Mouse (Mus musculus) embryonic stem cell, embryonic (primary cell): ENCODE data around the gene Chp1.

Experiments used
- CTCF ChIA-PET, 4 experiments: fragments of 300-600 bp in 2 of 4; fragments of 350-600 bp in 2 of 4; sonication (Branson Sonifier 250); formaldehyde crosslinking; loops; one replicate each; lab custom pipeline; 2022; ENCODE audit warnings: inconsistent platforms in 2 of 4; lab: Charles Lee
- POLR2A ChIA-PET, 4 experiments: fragments of 300-600 bp in 2 of 4; fragments of 350-600 bp in 2 of 4; sonication (Branson Sonifier 250); formaldehyde crosslinking; loops; one replicate each; lab custom pipeline; 2022; ENCODE audit warnings: antibody characterized with exemption in 4 of 4, inconsistent platforms in 1 of 4; lab: Charles Lee

Chp1 gene

GRCm38 (mm10) chr2:119547522-119548370 is at the start of gene Chp1, which contains the start of gene Exd1:
TSS of gene Chp1 (plus strand) at chr2:119547697.
TSS of gene Exd1 (minus strand) at chr2:119547627.
- ChIA-PET POLR2A (interaction anchor here in 3 of 4 experiments (0.6 to 2.8 kb wide), 28 partner anchors 9 to 606 kb away, joined by 3 to 19 read pairs (median 4); partner anchors contain the start of genes Ino80 (in 2 of the 3), Itpka (in 1 of the 3), Mga (in 1 of the 3) and Ndufaf1 (in 1 of the 3)), CTCF (interaction anchor here (0.5 to 1.7 kb wide), 24 partner anchors 8 to 805 kb away, joined by 3 to 11 read pairs (median 4); partner anchors contain the start of genes Dll4 (in 1 of the 4), Ino80 (in 1 of the 4), Knstrn (in 1 of the 4) and Rtf1 (in 1 of the 4))

- ChIA-PET POLR2A (interaction anchor here in 1 of 4 experiments (0.7 kb wide), 1 partner anchor 79 kb away, joined by 3 read pairs; no protein-coding TSS in a partner anchor), CTCF (no interaction called here)
Observed at GRCm38 (mm10) chr2:119498859-119499258, 48.6 kb upstream of the Chp1 start.

- ChIA-PET CTCF (no interaction called here), POLR2A (interaction anchor here in 2 of 4 experiments (0.6 to 2.9 kb wide), 2 partner anchors 11 to 23 kb away, joined by 4 to 11 read pairs; partner anchors contain the start of gene Ino80 (in 1 of the 2))
Observed at GRCm38 (mm10) chr2:119500965-119501652, 46.4 kb upstream of the Chp1 start.

GRCm38 (mm10) chr2:119507108-119507507 is 40.4 kb upstream of the Chp1 start:
- ChIA-PET POLR2A (interaction anchor here in 2 of 4 experiments (0.8 to 1.5 kb wide), 2 partner anchors 29 to 157 kb away, joined by 3 to 7 read pairs; partner anchors contain the start of gene Ino80 (in 1 of the 2)), CTCF (interaction anchor here in 1 of 4 experiments (0.6 kb wide), 1 partner anchor 25 kb away, joined by 4 read pairs; no protein-coding TSS in a partner anchor)

- CTCF ChIA-PET: interaction anchor here (0.6 to 1.8 kb wide), 8 partner anchors 30 to 211 kb away, joined by 3 to 7 read pairs (median 4); partner anchors contain the start of gene Ino80 (in 1 of the 4)
- POLR2A ChIA-PET: interaction anchor here (0.5 to 1.7 kb wide), 6 partner anchors 11 to 270 kb away, joined by 3 to 7 read pairs (median 4); partner anchors contain the start of gene Ino80 (in 1 of the 4)
Observed at GRCm38 (mm10) chr2:119508518-119508917, 39.0 kb upstream of the Chp1 start.

- CTCF ChIA-PET: interaction anchor here in 2 of 4 experiments (0.8 to 1.8 kb wide), 2 partner anchors 14 to 63 kb away, joined by 3 to 4 read pairs; no protein-coding TSS in a partner anchor
- POLR2A ChIA-PET: no interaction called here
Observed at GRCm38 (mm10) chr2:119510856-119511255, 36.6 kb upstream of the Chp1 start.

GRCm38 (mm10) chr2:119512292-119512691 is 35.2 kb upstream of the Chp1 start:
- POLR2A ChIA-PET: interaction anchor here in 3 of 4 experiments (0.6 to 1.3 kb wide), 14 partner anchors 9 to 666 kb away, joined by 3 to 7 read pairs (median 3); partner anchors contain the start of genes Ino80 (in 2 of the 3) and Vps18 (in 1 of the 3)

GRCm38 (mm10) chr2:119514026-119514522 is 33.4 kb upstream of the Chp1 start:
- ChIA-PET POLR2A (interaction anchor here in 1 of 4 experiments (0.9 to 3.5 kb wide), 5 partner anchors 14 to 186 kb away, joined by 3 to 13 read pairs (median 3); partner anchors contain the start of gene Ino80), CTCF (interaction anchor here in 1 of 4 experiments (0.8 to 0.9 kb wide), 2 partner anchors 11 to 36 kb away, joined by 3 to 6 read pairs; partner anchors contain the start of gene Ino80)

More at GRCm38 (mm10) chr2:119512292-119512691, 35.2 kb upstream of the Chp1 start:
- CTCF ChIA-PET: interaction anchor here (0.6 to 1.8 kb wide), 45 partner anchors 8 to 980 kb away, joined by 3 to 37 read pairs (median 4); partner anchors contain the start of gene Ino80 (in 1 of the 4)

- POLR2A ChIA-PET: interaction anchor here in 2 of 4 experiments (0.9 to 3.5 kb wide), 3 partner anchors 37 to 219 kb away, joined by 3 to 13 read pairs (median 3); partner anchors contain the start of gene Ino80 (in 1 of the 2)
- CTCF ChIA-PET: interaction anchor here in 1 of 4 experiments (0.9 kb wide), 1 partner anchor 54 kb away, joined by 3 read pairs; no protein-coding TSS in a partner anchor
Observed at GRCm38 (mm10) chr2:119516811-119517210, 30.7 kb upstream of the Chp1 start.

- POLR2A ChIA-PET: interaction anchor here in 1 of 4 experiments (1.4 kb wide), 1 partner anchor 43 kb away, joined by 6 read pairs; the partner anchor contains the start of gene Ino80
Observed at GRCm38 (mm10) chr2:119520550-119520949, 26.9 kb upstream of the Chp1 start.

GRCm38 (mm10) chr2:119523836-119524235 is 23.7 kb upstream of the Chp1 start:
- ChIA-PET CTCF (interaction anchor here in 1 of 4 experiments (0.6 kb wide), 1 partner anchor 21 kb away, joined by 5 read pairs; no protein-coding TSS in a partner anchor), POLR2A (no interaction called here)

More at GRCm38 (mm10) chr2:119520550-119520949, 26.9 kb upstream of the Chp1 start:
- CTCF ChIA-PET: interaction anchor here (0.6 to 1.8 kb wide), 7 partner anchors 8 to 341 kb away, joined by 3 to 9 read pairs (median 4); partner anchors contain the start of genes Chp1 (in 1 of the 4) and Exd1 (in 1 of the 4)

GRCm38 (mm10) chr2:119525422-119525821 is 22.1 kb upstream of the Chp1 start:
- POLR2A ChIA-PET: interaction anchor here in 2 of 4 experiments (0.5 to 1.1 kb wide), 2 partner anchors 9 to 48 kb away, joined by 3 read pairs; partner anchors contain the start of gene Ino80 (in 1 of the 2)
- CTCF ChIA-PET: interaction anchor here in 2 of 4 experiments (0.7 to 1.0 kb wide), 2 partner anchors 13 to 231 kb away, joined by 3 to 5 read pairs; no protein-coding TSS in a partner anchor

GRCm38 (mm10) chr2:119538802-119539201 is 8.7 kb upstream of the Chp1 start:
- ChIA-PET POLR2A (interaction anchor here in 1 of 4 experiments (1.1 kb wide), 1 partner anchor 9 kb away, joined by 4 read pairs; no protein-coding TSS in a partner anchor), CTCF (interaction anchor here in 2 of 4 experiments (0.7 to 1.9 kb wide), 5 partner anchors 7 to 511 kb away, joined by 3 to 6 read pairs (median 5); partner anchors contain the start of genes Chp1 (in 1 of the 2) and Exd1 (in 1 of the 2))

GRCm38 (mm10) chr2:119542106-119542505 is 5.4 kb upstream of the Chp1 start:
- ChIA-PET CTCF (interaction anchor here in 2 of 4 experiments (0.5 to 2.3 kb wide), 7 partner anchors 10 to 850 kb away, joined by 3 to 5 read pairs (median 3); no protein-coding TSS in a partner anchor), POLR2A (no interaction called here)

GRCm38 (mm10) chr2:119543656-119544055 is 3.8 kb upstream of the Chp1 start:
- CTCF ChIA-PET: interaction anchor here in 2 of 4 experiments (1.1 to 1.3 kb wide), 2 partner anchors 78 to 205 kb away, joined by 3 to 4 read pairs; no protein-coding TSS in a partner anchor

More at GRCm38 (mm10) chr2:119543656-119544055, 3.8 kb upstream of the Chp1 start:
- POLR2A ChIA-PET: interaction anchor here in 2 of 4 experiments (0.5 to 1.4 kb wide), 5 partner anchors 12 to 1980 kb away, joined by 3 read pairs; no protein-coding TSS in a partner anchor
